Mouse (Mus musculus) heart, adult 8-10 months (tissue): ENCODE data around the gene Gprc6a. TPM values are rescaled to one million over a fixed set of nuclear protein-coding genes. Genes with fewer than 3 reads are reported as not detected.
A peak's percentile ranks its signal among the peaks of the same experiment; 100 is the strongest.

Experiments
- DNase-seq: peaks from one replicate; pipeline ENCODE4 v3.0.0; 2022; ENCODE audit warnings: low spot score
- total RNA-seq, 4 experiments: library from RNA; stranded (reverse); gene quantifications; 2 replicates each; pipeline ENCODE4 v1.2.4; 2022

Gprc6a gene
- total RNA-seq, result not detected

DNA sequence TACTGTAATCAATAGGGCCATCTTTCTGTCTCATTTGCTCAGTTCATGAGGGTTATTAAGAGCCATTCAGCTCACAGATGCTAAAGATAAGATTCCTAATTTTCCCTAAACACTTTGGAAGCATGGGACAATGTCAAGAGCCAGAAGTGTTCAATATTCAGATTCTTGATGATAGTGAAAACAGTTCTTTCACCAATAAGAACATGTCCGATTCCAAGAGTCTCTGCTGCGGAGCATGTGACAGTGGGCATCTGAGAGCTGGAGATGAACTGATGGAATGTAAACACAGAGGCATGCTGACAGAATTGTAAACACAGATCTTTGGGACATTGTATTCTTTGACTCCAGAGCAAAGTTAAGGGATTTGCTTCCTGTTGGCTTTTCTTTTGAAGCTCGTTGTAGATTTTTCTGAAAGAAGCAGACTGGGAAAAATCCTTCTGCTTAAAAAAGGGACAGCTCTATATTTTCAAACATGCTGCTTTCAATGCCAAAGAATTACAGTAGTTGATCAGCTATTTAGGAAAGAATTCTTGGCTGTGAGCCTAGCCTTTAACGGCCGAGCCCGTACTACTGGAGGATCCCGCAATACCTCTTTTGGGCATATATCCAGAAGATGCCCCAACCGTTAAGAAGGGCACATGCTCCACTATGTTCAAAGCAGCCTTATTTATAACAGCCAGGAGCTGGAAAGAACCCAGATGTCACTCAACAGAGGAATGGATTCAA is at the start of gene Gprc6a:
Gene Gprc6a (minus strand): TSS at position 51 of the 726 bp plus-strand sequence.
- no peak for DNase-seq

DNA sequence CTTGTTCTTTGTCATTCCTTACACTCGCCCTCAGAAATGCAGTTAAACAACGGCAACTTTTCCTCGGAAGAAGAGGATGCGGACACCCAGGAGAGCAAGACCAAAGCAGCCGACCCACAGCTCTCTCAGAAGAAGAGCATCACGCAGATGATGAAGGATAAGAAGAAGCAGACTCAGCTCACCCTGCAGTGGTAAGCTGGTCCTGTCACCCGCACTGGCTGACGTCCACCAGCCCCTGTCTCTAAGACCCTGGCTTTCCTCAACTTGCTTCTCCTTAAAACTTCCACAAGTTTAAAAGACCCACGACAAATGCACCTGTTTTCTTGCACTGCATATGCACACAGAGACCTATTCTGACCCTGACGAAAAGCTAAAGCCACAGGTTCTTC is 47.0 kb upstream of the Gprc6a start:
- no peak for DNase-seq

DNA sequence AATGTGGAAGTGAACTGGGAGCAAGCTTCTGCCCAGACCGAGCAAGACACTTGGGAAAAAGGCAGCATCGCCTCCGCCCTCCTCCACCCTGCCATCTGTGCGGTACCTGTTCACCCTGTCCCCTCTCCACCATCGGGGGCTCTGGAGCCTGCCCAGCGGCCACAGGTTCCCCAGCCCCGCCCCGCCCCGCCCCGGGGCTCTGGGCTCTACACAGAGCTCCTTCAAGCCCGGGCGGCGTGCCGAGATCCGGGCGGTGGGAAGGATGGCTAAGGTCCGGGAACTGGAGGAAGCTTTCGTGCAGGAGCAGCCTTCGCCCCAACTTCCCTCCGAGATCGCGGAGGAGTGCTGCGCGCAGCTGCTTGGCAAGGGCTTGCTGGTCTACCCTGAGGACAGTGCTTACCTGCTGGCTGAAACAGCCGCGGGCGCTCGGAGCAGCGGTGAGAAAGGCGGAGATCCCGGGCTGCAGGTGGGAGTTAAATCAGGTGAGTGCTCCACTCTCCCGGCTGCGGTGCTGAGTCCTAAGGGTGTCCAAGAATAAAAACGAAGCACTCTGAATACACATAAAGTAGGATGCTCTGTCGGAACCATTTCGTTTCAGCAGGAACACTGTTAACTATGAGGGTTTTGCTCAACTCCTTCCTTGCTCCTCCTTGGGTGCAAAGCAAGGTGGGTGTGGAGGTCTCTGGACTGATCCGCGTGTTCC is 46.4 kb upstream of the Gprc6a start, which contains the start of gene Rfx6:
Gene Rfx6 (plus strand): TSS at position 209 of the 703 bp plus-strand sequence.
- DNase-seq, result no peak

DNA sequence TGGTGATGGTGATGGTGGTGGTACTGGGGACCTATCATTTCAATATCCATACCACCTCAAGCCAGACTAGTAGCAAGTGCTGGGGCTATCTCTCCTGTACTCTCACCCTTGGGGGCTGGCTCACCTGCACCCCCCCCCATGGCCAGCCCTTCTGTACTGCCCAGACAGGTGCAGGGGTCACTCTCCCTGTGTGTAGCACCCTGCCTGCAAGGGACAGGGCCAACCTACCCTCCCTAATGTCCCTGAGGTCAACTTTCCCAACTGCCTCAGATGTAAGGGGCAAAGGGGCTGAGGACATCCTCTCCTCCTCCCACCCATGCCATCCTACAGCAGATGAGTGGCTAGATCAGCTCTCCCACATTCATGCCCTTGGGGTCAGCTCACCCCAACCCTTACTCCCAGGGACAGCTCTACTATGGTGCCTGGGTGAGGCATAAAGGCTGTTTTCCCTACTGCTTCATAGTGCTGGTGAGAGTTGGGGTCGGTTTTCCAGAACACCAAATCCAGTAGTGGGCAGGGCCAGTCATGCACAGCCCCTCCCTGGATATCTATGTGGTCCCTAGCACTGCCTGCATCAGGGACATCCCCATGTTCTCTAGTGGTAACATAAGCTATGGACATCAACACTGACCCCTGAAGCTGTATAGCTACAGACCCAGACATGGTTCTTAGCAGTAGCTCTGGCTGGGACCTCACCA is 41.0 kb upstream of the Gprc6a start:
- no peak for DNase-seq

DNA sequence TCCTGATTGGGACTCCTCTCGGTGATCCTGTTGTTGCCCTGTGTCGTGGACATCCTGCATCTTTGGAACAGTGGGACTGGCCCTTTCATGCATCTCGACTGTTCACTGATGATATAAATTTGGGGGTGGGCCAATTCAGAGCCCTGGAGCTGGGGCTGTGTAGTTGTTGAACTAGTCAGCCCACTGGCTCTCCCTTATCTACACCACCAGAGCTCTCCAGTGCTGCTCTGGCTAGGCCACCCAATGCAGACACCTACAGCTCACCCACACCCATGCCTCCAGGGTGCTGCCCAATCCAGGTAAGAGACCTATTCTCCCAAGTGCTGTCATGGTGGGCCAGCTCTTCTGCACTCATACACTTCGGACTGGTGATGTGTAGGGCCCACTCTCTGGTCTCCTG is 40.3 kb upstream of the Gprc6a start:
- DNase-seq, result no peak

DNA sequence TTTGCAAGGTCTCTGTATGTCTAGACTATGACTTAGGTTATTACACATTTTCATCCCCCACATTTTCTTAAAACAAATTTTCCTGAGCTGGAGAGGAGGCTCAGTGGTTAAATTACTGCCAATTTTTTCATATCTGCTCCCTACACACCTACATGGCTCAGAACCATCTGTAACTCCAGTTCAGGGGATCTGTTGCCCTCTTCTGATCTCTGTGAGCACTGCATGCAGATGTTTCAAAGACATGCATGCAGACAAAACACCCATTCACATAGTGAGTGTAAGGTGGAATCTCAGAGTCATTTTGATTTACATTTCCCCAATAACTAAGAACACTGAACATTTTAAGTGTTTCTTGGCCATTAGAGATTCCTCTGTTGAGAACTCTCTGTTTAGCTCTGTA is 38.1 kb upstream of the Gprc6a start:
- no peak for DNase-seq

DNA sequence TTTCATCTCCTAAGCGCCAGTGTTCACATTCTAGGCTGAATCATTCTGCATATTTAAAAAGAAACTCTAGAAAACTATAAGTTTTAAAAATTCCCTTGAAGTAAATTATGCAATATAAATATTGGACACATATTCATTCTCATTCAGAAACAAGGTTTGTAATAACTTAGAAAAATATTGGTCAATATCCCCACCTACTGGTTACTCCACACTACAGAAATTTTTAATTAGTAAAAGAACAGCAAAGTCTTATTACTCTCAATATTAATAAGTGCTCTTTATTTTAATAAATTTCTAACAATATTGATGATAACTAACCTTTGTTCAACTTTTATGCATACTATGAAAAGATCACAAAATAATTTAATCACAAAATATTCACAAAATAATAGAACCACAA is 26.1 kb upstream of the Gprc6a start:
- no peak for DNase-seq

DNA sequence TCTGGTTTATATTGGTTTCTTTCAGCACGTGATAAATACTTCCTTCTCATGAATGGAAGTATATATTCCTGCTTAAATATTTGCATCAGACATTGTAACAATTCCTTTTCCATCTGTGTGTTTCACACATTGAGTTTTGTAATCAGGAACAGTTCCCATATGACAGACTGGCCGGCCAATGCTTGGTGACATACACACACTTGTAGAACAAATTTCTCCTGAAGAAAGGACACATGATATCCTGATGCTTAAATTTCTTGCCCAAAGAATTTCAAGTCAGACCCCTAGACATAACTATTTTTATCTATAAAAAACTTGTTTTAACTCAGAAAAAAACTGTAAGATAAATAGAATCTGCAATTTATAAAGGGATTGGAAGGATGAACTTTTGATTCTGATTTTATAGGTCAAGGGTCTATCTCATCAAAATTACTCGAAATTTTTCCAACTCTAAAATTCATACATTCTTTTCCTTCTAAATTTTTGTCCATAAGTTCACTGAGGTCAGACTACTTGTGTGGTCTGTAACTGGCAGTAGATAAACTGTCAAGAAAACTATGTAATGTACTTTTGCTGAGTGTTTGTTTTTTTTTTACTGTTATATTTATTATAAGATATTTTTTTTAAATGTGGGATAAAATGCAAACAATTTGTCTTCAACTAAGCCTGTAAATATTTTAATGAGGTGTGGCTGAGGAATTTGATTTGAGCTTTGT is 18.4 kb upstream of the Gprc6a start:
- DNase-seq, result no peak

DNA sequence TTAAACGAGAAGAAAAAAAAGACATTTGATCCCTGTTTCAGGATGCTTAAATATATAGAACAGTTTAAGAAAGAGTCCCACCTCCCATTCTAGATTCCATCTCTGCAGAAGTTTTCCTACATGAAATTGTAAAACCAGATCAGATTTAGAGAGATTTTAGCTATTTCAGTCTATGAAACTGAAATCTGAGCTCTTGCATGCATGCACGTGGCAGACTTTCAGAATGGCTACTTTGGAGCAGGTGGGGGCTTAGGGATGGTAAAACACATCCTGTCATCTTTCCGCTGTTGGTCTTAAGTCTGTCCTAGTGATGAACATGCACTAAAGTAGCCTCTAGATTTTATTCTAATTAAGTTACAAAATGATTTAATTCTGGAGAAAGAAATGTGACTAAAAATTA is 10.1 kb downstream of the Gprc6a start:
- no peak for DNase-seq

DNA sequence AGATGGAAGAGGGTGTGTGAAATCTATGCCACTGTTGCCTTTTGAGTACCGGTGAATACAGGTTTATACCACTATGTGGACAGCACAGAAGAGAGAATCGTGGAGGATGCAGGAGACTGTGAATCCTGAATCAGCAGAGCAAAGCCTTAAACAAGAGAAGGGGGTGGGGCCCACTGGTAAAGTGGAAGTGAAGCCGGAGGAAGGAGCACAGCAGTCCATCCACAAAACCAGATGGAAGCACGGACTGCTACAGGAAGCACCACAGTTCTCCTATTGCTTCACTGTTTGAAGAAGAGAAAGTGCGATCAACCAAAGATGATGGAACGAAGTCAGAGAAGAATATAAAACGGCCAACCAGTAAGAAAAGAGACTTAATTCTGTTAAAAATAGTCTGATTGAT is 11.1 kb downstream of the Gprc6a start:
- no peak for DNase-seq

DNA sequence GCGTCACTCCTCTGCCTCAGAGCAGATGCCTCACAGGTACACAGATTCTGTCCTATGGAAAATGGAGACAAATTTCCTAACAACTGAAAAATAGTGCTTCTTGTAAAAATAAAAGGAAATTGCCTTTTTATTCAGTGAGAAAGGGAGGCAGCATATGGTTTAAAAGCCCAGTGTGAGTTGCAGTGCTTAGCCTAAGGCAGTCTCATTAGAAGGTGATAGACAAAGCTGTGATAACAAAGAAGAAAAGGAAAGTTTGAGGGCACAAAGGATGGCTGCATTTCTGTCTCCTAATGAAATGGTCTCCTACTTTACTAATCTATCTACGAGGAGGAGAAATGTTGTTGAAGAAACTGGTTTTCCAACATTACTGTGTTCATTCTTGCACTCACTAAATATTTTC is 12.7 kb downstream of the Gprc6a start:
- DNase-seq, result no peak

DNA sequence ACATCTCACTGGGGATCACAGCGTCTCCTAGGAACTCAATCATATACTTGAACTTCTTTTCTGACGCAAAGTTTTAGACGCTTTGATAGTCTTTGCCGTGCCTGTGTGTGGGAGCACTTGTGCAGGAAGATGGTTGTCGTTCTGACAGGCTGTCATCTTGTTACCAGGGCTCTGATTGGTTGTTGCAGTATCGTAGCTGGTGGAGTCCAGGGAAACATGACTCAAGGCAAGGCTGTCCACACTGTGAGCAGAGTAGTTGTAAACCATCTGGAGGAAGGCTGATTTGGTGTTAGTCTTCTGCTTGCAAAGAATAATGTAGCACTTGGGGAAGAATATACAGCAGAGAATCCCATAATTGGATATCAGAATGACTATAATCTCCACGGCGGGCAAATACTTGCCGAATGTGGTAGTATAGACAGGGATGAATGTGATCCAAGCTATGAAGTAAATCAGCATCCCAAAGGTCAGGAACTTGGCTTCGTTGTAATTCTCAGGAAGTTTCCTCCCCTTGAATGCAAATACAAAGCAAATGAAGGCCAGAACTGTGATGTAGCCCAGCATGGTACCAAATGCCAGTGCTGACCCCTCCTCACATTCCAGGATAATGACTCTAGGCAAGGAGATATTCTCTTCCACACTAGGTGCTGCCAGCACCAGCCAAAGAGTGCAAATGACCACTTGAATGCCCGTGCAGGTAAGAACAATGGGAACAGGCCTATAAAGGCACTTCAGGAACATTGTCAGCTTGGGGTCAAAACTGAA is 16.3 kb downstream of the Gprc6a start:
- DNase-seq, result no peak

DNA sequence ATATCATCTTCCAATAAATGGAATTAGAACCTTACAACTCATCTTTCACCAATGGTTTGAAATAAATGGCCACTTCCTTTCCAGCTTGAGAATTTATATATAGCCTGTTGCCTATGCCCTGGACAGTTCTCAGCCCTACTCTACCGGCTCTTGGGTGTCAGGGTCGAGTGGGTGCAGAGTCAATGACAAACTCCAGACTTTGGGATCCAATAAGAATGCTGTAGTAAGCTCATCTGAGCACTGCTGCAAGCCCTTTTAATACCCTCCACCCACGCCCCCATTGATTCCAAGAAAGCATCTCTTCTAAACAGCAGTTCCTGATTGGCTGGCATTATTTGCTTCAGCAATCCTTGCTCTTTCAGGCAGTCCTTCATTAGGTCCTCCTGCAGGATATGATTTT is 17.8 kb downstream of the Gprc6a start:
- DNase-seq, result no peak

DNA sequence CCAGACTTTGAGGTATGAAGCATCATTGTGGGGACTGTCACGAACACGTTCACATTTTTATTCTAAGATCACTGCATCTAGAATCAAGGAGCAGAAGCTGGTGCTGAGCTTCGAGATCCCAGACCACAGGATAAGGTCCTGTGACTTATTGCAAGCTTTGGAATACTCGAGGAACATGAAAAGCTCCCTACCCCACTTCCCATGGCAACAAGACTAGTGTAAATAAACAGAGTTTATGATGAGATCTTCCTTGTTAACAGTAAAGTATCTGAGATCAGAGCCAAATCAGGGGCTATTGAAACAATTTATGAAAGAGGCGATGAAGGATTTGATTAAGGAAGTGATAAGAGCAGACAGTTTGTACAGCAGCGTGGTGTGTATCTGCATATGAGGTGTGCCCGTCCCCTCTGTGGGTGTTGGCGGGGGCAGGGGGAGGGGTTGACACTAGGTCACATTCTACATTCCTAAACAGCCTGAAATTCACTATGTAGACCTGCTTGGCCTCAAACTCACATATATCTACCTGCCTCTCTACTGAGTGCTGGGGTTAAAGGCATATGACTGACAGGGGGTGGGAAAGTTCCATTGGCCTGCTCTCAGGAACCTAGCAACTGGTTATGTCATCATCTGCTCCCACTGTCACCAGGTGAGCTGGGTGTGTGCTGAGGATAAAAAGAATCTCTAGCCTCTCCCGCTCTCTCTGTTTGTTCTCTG is 19.1 kb downstream of the Gprc6a start:
- DNase-seq, result no peak

DNA sequence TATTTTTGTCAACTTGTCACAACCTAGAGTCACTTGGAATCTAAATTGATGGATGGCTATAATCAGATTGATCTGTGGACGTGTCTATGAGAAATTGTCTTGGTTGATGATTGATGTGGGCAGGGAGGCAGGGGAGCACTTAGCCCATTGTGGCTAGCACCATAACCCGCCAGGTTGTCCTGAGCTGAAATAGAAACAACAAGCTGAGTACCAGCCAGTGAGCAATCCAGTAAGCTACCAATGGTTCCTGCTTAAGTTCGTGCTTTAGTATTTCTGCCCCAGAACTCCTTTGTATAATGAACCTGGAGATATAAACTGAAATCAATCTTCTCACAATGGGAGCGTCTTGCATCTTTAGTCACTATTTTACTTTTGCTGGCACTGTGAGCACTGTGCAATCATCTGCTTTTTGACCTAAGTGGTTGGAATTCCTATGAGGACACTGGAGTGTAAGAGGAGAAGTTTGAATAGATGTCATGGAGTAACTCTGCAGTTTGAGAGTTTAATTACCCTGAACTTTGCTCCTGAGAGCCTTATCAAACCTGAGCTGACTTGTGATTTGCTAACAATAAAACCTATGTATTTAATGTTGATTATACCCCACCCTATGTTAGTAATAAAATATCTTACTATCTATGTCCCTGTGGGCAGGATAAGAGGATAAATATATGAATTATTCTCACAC is 21.4 kb downstream of the Gprc6a start:
- no peak for DNase-seq

DNA sequence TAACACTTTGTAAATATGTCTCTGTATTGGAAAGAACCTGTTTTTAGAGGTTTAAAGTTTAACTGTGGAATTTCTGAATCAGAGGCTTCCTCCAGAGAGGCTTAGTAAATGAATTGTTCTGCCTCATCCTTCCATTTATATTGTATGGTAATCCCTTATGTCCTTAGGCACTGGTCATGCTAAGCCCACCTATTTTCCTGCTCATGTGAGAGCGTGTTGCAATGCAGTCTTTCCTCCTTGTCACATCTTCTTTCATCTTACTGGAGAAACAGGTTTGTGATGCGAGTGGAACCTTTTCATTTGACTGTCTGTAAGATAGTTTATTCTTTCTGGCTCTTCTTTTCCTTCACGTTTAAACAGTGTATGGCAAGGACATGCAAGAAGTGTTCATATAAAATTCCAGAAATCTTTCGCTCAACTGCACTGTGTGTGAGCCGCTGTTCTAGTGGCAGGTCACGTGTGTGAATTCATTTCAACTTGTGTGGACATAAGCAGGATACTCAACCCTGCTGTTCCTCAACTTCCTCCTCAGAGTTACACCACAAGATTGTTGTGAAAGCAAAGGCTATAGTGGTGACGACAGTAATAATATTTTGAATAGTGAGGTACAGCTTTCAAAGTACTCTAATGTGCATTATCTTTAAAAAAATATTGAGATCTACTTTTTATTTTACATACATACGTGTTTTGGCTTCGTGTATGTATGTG is 34.2 kb downstream of the Gprc6a start:
- DNase-seq, result no peak

DNA sequence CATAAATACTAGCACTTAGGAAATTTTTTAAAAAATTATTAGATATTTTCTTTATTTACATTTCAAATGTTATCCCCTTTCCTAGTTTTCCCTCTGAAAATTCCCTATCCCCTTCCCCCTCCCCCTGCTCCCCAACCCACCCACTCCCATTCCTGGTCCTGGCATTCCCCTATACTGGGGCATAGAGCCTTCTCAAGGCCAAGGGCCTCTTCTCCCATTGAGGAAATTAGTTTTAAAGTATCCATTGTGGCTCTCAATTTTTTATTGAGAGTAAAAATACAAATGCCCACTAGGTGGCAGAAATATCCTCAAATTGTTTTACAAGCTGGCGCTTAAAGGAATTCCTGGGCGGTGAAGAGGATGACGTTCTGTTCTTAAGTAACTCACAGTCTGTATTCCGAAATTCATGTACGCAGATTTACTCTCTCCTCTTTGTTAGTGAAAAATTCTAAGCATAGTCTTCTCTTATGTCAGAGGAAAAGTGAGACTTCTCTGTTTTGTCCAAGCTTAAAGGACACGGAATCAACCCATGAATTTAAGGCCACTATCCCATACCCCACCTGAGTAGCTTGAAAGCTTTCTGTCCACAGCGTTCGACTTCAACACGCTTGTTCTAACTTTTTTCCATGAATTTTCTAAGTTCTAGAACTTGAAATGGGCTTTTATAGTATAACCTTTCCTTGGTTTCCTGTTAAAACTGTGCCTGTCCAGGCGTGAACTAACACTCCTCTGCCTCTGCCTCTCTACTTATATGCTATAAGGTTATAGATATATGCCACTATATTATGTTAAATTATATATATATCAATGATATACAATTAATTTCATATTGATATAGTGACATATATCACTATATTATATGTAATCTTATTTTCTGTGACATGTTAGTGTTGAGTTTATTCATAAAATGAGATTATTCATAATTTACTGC is 36.0 kb downstream of the Gprc6a start:
- peak; percentile 13 for DNase-seq

DNA sequence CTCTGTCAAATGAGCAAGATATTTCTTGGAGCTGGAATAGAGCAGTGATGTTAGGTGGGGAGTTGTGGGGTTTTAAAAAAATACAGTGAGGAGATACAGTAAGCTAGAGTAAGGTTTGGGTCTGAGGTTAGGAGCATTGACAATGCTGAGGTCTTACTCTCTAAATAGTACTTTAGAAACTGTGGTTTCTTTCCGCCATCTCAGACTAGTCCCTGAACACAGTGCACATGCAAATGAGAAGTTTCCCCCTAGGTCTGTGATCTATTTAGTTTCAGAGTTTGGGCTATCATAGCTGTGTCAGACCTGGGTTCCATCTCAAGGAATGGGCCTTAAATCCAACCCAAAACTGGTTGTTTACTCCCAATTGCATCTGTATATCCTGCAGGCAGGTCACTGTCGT is 39.7 kb downstream of the Gprc6a start:
- no peak for DNase-seq
